Mouse (Mus musculus) T-helper 1 cell (primary cell): ENCODE data around the gene Ehmt2.
"Not testable (repeated sequence)": the region's sequence is repeated elsewhere in the genome, so short reads cannot be mapped to it uniquely, and the experiment has no call there.

Experiments used
- in situ Hi-C: fragments of 300-600 bp; cut with MboI, MseI; formaldehyde crosslinking; loops from one replicate; pipeline ENCODE4 v1.15.1; 2025; ENCODE audit warnings: high pct_unique_total_duplicates

Gene Ehmt2

DNA sequence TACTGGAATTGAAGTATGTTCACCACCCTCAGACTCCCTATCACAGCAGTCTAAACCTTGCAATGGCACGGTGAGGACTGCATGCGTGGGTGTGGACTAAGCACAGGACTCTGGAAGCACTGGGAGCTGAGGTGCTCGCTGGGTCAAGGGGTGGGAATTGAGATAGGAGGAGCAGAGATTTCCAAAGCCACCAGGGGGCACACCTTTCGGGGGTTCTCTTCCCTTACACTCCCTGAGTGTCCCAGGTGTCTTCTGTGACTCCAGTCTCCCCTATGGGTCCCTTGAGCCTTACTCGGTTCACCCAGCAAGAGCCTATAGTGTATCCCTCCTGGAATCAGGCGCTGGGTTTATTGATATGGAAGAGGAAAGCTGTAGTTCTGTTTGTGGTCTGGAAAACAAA, 24.7 kb downstream of the Ehmt2 start:
- in situ Hi-C loops, result no loop called here

DNA sequence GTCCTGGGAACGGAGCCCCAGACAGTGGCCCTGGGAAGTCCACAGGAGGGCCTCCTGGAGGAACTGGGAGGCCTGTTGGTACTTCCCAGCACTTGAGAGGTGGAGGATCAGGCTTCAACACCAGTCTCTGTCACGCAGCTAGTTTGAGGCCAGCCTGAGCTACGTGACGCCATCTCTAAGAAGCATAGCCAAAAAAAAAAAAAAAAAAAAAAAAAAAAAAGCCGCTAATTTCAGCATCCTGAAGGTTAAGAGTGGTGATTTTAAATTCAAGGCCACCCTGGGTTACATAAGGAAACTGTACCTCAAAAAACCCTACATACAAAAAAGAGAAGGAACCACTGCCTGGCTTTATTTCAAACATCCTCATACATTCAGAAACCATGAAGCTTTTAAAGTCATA, 26.0 kb downstream of the Ehmt2 start:
- in situ Hi-C loops, result no loop called here

DNA sequence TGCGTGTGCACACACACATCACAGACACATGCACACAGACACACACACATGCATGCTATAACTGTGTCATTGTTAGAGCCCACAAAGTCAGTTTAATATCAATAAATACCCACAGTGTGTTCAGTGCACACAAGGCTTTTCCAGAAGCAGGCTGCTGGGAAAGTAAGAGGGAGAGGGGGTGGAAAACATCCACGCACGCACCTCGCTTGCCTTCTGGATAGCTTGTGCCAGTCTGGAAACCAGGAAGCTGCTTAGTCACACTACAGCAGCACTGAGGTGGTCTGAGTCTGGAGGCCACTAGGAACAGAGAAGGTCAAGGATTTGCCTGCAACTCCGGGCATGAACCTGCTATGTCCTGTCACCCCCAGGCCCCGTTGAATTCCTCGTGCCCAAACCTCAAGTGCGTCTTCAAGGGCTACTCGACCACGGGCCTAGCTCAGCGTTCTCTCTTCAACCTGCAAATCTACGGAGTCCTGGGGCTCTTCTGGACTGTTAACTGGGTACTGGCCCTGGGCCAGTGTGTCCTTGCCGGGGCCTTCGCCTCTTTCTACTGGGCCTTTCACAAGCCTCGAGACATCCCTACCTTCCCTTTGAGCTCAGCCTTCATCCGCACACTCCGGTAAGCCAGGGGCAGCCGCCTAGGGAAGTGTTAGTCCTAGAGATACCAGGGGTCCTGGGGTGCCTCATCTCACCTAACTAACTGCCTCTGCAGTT, 29.2 kb downstream of the Ehmt2 start:
- in situ Hi-C loops, result no loop called here

DNA sequence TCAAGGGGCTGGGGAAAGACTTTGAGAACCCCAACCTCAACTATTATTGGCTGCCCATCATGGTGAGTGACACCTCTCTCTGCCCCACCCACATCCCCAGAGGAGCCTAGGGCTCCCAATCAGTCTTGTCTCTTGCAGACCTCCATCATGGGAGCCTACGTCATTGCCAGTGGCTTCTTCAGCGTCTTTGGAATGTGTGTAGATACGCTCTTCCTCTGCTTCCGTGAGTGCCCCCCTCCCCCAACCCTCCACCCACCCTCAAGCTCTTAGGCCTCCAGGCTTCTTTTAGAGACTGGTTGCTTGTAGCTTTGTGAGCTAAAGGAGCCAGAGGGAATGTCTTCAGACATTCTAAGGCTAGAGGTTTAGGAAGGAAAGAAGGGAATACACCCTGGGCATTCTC, 30.6 kb downstream of the Ehmt2 start:
- in situ Hi-C loops, result no loop called here

DNA sequence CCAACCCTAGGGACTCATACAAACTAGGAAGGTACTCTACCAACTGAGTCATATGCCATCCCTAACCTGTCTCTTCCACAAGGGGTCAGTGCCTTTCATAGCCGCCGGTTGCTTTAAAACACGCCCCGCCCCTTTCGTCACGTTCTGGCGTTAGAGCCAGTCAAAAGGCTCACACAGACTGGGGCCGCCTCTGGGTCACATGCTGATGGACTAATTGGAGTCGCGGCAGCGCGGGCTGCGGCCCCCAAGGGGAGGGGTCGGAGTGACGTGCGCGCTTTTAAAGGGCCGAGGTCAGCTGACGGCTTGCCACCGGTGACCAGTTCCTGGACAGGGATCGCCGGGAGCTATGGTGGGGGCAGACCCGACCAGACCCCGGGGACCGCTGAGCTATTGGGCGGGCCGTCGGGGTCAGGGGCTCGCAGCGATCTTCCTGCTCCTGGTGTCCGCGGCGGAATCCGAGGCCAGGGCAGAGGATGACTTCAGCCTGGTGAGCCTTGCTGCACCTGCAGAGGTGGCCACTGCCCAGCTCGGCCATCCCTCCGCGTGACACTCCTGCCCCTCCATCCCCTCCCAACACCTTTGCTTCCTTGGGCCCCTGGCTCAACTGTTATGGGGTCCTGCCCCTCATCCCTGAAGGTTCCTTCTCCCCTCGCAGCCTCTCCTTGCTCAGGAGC, 32.9 kb downstream of the Ehmt2 start, which contains the start of gene Neu1:
Neu1 (plus strand) TSS at position 193 of the 674 bp plus-strand sequence.
- in situ Hi-C loops, result loop anchor here (10.0 kb wide), 1 partner anchor 296 kb away; no protein-coding TSS in a partner anchor

DNA sequence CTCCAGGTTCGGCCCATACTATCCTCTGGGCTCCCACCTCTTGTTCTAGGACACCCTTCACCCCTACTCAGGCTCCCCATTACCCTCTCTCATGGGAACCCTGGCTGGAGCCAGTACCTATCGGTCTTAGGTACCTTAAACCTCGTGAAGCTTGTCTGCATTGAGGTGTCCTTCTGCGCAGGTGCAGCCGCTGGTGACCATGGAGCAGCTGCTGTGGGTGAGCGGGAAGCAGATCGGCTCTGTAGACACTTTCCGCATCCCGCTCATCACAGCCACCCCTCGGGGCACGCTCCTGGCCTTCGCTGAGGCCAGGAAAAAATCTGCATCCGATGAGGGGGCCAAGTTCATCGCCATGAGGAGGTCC, 33.4 kb downstream of the Ehmt2 start:
- in situ Hi-C loops, result loop anchor here (10.0 kb wide), 1 partner anchor 297 kb away; no protein-coding TSS in a partner anchor

DNA sequence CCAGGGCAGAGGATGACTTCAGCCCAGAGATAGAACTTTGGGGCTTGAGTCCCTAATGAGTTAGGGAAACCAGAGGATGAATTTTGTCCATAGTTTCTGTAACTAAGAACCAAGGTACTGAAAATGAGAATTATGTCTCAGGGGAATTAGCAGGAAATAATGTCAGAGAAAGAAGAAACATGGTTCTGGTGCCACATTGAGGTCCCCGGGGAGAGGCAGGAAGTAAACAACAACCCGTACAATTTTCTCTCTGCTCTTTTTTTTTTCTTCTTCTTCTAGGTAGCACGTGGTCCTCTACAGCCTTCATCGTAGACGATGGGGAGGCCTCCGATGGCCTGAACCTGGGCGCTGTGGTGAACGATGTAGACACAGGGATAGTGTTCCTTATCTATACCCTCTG, 34.0 kb downstream of the Ehmt2 start:
- in situ Hi-C loops, result loop anchor here (10.0 kb wide), 1 partner anchor 297 kb away; no protein-coding TSS in a partner anchor

DNA sequence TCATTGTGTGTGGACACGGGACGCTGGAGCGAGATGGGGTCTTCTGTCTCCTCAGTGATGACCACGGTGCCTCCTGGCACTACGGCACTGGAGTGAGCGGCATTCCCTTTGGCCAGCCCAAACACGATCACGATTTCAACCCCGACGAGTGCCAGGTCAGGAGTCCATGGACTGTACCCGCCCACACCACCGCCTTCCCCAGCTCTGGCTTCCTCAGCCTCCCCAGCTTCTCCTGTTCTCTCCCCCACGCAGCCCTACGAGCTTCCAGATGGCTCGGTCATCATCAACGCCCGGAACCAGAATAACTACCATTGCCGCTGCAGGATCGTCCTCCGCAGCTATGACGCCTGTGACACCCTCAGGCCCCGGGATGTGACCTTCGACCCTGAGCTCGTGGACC, 35.8 kb downstream of the Ehmt2 start:
- in situ Hi-C loops, result loop anchor here (10.0 kb wide), 1 partner anchor 299 kb away; no protein-coding TSS in a partner anchor

DNA sequence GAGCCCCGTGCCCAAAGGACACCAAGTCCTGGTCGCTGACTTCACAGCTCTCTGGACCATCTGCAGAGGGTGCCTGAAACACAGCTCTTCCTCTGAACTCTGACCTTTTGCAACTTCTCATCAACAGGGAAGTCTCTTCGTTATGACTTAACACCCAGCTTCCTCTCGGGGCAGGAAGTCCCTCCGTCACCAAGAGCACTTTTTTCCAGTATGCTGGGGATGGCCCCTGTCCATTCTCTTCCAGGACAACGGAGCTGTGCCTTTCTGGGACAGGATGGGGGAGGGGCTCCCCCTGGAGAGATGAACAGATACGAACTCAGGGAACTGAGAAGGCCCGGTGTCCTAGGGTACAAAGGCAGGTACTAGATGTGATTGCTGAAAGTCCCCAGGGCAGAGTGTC, 36.6 kb downstream of the Ehmt2 start:
- in situ Hi-C loops, result loop anchor here (10.0 kb wide), 1 partner anchor 300 kb away; no protein-coding TSS in a partner anchor

DNA sequence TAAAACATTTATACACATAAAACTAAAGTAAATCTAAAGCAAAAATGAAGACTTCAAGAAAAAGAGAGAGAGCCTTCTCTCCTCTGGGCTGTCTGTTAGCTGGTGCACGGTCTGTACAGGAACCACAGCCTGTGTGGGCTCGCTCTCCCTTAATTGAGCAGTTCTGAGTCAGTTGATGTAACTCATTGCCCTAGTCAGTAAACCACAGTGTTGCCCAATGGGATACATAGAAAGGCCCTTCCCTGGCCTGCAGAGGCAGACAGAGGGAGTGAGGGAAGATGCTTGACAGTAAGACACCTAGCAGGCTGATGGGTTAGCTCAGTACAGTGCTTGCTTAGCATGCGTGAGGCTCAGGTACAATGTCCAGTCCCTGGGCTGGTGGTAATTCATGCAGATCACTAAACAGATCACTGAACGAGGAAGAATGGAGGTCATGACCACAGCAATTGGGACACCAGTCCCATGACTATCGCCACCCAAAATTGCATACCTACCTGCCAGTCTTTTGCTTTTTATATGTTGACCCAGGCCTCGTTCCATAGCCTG, 39.8 kb downstream of the Ehmt2 start:
- in situ Hi-C loops, result loop anchor here (10.0 kb wide), 1 partner anchor 303 kb away; no protein-coding TSS in a partner anchor

DNA sequence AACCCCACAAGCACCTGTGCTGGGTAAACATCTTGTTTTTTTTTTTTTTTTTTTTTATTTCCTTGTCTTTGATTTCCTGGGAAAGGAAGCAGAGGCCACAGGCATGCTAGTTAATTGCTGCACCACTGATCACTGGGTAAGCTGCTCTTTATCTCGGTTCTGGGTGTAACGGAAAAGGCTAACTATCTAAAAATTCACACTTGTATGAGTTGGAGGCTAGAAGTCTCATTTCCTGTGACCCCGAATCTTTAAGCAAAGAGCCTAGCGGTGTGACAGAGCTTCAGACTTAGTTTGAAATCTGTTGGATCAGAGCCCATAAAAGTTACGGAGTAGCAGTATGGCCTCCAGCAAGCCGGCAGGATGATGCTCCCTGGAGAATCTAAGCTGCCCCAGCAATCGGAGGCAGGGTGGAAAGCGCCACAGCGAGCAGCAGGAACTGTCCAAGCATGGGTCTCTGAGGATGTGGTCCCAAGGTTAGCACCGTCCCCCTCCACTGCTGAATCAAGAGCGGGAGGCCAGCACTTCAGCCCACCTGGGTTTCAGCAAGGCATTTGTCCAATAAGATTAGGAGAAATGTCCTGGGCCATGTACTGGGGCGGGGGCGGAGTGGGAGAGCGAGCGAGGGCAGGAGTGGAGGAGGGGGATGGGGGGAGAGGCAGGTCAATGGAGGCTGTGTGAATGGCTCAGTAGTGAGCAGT, 43.2 kb downstream of the Ehmt2 start:
- in situ Hi-C loops, result no loop called here

DNA sequence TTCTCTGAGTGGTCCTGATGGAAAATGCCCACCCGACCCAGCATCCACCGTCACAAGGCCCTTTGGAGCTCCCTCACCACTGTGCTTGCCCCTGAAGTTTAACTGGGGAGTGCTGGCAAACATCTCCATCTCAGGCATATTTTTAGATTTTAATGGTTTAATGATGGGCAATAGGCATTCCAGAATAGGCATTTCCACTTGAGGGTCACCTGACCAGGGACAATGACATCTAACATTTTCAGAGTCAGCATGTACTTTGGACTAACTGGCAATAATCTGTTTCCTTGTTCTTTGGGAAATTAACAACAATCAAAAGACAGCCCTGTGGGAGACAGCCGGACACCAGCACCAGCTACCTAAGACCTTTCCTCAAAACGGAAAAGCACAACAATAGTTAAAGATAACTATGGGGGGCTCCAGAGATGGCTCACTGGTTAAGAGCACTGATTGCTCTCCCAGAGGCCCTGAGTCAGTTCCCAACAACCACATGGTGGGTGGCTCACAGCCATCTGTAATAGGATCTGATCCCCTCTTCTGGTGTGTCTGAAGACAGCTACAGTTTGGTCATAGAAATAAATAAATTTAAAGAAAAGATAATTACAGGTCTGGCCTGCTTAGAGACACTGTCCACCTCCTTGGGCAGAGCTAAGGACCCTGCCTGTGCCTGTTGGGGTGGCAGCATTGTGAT, 45.0 kb downstream of the Ehmt2 start:
- in situ Hi-C loops, result no loop called here

DNA sequence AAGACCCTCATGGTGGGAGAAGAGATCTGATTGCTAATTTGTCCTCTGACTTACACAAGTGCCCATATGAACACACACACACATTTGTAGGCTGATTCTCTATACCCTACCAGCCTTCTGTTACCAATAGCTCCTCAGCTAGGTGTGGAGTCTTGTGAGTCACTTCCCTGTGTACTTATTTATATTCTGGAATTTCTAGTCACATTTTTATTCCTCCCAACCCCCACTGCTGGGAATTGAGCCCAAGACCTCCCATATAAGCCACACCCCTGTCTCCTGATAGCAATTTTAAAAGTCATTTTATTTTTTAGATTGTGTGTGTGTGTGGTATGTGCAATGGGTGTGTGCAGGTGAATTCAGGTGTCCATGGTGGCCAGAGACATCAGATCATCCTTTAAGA, 46.1 kb downstream of the Ehmt2 start:
- in situ Hi-C loops, result no loop called here

DNA sequence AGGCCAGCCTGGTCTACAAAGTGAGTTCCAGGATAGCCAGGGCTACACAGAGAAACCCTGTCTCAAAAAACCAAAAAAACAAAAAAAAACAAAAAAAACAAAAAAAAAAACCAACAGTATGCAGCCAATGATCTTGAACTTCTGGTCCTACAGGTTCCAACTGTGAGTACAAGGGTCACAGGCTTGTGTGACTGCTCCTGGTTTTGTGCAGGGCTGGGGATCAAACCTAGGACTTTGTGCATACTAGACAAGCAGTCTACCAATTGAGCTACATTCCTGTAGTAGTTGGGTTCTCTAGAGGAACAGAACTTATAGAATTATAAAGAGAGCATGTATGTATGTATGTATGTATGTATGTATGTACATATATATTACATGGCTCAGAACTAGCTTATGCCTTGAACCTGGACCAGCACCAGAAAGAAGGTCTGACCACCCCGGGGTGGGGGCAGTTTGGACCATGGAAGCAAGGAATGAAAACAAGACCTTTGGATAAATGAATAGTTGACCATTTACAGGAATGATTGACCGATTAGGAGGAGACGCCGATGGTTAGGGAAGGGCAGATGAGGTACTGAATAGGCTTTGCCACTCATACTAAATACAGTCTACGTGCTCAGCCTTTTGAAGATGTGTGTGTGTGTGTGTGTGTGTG, 48.3 kb downstream of the Ehmt2 start:
- in situ Hi-C loops, result no loop called here

DNA sequence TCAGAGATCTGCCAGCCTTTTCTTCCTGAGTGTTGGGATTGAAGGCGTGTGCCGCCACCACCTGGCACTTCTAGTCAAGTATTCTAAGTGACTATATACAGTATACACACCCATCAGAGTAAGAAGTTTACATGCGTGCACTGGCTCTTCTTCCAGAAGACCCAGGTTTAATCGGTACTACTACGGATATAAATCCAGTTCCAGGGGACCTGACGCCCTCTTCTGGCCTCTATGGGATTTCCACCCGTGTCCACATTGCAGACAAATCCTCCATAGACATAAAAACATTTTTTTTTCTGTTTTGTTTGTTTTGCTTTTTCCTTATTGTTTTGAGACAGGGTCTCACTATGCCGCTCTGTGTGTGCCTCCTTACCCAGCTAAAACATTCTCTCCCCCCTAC, 49.3 kb downstream of the Ehmt2 start:
- in situ Hi-C loops, result no loop called here

DNA sequence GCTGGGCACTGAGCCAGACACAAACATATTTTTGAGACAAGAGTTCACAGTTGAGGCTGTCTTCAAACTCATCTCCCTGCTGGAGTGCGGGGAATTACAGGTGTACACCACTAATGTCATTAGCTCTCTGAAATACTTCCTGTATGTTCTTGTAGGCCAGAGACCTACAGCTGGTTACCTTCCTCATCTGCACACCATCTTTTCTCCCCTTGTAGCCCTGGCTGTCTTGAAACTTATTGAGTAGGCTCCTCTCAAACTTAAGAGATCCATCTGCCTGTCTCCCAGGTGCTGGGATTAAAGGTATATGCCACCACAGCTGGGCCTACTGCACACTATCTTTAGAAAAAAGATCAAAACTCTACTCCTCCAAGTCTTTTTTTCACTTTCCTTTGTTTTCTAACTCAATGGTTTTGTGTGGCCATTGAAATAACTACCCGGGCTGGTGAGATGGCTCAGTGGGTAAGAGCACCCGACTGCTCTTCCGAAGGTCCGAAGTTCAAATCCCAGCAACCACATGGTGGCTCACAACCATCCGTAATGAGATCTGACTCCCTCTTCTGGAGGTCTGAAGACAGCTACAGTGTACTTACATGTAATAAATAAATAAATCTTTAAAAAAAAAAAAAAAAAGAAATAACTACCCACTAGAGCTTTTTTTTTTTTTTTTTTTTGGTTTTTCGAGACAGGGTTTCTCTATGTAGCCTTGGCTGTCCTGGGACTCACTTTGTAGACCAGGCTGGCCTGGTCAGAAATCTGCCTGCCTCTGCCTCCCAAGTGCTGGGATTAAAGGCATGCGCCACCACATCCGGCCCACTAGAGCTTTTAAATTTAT, 50.7 kb downstream of the Ehmt2 start:
- in situ Hi-C loops, result not testable (repeated sequence)

DNA sequence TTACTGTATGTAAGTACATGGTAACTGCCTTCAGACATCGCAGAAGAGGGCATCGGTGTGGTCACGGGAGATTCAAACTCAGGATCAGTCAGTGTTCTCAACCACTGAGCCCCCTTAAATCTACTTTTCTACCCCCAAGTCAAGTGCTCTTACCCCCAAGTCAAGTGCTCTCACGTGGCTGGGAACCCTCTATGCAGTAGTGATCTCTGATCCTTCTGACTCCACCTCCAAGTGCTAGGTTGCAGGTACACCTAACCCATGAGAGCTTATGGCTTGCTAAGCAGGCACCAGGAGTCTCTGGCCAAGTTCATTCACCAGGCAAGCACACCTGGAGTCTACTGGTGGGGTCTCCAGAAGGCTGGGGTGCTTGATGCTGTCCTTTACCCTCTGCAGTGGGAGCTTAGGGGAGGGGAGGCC, 51.3 kb downstream of the Ehmt2 start:
- in situ Hi-C loops, result no loop called here

DNA sequence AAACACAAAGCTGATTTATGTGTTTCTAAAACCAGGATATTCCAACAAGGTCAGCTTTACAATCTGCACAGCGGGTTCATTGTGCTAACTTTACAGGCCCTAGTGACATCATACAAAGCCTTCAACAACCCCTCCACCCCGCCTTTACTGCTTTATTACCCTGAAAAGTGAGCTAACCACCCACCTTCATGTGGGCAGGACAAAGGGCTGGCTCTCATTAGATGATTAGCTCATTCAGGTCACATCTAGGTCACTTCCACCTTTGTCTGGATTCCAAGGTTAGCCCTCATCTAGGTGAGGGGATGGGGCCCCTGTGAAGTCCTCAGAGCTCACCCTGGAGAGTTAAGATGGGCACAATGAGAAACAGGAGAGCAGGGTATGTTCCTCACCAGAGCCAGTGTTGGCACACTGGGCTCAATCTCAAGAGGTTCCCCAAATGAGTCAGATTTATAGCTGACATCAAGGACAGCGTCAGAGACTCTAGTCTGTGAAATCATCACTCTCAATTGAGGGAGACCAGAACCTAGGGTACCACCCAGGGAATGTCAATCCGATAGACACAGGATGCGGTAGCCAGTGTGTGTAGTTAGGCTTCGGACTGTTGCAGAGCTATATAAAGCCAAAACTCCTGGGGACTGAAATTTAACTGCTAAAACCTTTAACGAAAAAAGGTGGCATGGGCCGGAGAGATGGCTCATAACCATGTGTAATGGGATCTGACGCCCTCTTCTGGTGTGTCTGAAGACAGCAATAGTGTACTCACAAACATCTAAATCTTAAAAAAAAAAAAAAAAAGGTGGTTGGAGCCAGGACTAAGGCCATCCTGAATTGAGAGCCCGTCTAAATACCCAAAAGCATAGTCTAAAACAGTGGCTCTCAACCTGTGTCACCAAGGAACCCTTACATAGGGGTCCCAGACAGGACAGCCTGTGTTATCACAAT, 52.5 kb downstream of the Ehmt2 start:
- in situ Hi-C loops, result no loop called here
